Mouse (Mus musculus): Measurements from ENCODE around the gene Lor. TPM values are rescaled to one million over a fixed set of nuclear protein-coding genes. Genes with fewer than 3 reads are reported as not detected.

Lor gene
- not detected in 2 replicates for total RNA-seq (2015; ENCODE audit: low replicate concordance)
- not detected in 2 replicates for total RNA-seq (2017; ENCODE audit: low replicate concordance)

DNA sequence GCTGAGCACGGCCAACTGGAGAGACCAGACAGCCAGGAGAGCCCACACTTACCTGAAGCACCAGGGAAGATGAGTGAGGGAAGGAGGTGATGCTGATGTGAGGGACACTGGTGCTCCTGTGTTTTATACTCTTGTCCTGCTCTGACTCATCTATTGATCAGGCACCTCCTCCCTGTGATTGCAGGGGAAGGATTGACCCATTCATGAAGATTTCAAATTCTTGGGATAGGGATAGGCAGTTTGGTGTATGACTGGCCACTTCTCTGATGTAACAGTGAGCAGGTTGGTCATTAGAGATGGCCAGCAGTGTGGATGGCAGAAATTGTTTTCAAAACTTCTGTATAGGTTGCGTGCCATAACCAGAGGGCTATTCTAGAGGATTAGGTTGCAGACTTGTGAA is at the start of gene Lor:
TSS of gene Lor (minus strand) at position 101 of the 400 bp plus-strand sequence.
- ATAC-seq (replicated peaks; ENCODE audit: low FRiP score, poor library complexity, severe bottlenecking), result no peak

DNA sequence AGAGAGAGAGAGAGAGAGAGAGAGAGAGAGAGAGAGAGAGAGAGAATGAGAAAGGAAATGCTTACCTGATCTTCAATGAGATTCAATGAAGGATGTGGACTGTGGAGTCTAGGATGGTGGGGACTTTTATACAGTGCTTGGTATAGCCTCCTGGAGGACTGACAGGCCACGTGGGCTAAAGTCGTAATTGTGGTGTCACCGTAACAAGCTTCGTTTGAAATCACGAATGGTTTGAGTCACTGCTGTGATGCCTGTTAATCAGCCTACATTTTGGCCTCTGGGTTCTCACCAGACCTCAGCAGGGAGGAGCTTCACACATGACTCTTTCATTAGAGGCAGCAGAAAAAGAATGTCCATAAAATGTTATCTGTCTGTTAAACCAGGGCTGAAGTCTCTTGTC is 40.9 kb upstream of the Lor start, which contains the start of gene Prr9:
TSS of gene Prr9 (minus strand) at position 101 of the 400 bp plus-strand sequence.
- no peak for ATAC-seq (replicated peaks; ENCODE audit: low FRiP score, poor library complexity, severe bottlenecking)

DNA sequence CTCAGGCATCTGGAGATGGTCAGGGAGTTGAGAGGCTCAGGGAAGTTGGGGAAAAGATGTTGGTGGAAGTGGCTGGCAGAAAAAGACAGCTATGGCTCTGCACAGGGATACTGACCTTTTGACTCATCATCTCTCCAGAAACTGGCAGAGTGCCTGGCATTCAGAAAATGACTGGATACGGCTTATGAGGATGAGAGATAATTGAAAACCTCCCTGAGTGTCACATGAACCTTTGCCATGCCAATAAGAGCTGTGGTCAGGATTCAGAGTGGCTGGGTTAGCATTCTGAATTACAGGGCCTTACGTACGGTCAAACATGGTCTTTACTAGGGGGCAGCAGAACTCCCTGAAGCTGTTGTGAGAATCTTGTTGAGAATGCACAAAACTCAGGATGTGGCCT is 38.0 kb upstream of the Lor start:
- no peak for ATAC-seq (replicated peaks; ENCODE audit: low FRiP score, poor library complexity, severe bottlenecking)

DNA sequence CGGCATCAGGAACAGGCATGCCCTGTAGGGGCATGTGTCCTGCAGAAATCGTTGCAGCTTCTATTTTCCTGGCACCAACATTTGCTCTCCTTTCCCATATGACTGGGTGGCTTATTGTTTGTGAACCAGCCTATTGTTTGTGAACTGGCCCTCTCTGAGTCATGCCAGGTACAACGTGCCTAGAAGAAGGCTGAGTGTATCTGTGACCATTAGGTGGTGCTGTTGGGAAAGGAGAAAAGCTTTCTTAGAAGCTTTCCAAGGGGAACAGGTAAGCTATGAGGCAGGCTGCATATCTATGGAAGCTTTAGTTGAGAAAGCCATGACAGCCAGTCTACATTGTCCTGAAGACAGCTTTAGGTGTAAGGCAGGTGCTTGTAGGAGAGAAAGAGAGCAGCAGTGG is 35.0 kb upstream of the Lor start:
- ATAC-seq (replicated peaks; ENCODE audit: low FRiP score, poor library complexity, severe bottlenecking), result no peak

DNA sequence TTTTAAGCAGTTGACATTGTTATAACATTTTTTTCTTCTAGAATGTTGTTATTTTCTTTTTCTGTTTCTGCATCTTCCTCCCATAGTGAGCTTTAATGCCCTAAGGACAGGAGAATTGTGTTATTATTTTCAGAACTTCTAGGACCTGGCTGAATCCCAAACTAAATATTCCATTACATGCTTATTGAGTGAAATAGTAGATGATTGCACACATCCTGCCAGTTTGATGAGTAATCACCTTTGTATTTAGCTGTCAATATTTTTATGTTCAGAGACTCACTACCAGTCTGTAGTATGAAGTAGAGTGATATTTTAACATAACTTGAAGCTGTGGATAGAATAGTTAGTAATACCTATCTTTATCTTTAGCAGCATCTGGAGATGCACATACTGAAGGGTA is 28.6 kb upstream of the Lor start:
- ATAC-seq (replicated peaks; ENCODE audit: low FRiP score, poor library complexity, severe bottlenecking), result no peak

DNA sequence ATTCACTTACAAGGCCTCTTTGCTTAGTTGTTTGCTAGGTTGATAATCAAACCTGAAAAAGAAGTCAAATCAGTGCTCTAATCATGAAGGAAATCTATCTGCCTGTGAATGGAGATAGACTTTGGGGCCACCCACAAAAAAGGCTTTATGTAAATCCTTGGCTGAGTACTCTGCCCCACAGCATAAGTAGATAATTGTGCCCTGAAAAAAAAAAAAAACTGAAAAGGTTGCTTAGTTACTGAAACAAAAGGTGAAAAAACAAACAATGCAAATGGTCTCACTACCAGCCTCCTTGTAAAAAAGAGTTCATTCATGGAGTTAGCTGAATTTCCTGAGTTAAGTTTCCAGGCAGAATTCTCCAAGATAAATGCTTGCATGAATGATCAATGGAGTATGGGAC is 27.8 kb upstream of the Lor start:
- ATAC-seq (replicated peaks; ENCODE audit: low FRiP score, poor library complexity, severe bottlenecking), result no peak

DNA sequence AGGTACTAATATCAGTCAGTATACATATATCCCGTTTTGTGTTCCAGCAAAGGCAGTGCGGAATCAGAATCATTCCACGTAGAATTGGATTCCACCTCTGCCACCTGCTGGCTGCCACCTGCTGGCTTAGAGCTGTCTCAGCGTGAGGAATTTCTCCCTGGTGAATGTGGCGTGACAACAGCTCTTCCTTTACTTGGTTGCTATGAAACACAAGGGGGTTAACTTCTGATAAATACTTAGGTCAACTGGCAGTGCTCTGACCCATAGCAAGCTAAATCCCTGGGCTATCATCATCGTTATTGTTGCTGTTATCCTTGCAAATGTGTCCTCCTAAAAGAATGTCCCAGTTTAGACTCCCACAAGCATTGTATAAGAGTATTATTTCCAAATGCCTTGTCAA is 23.6 kb upstream of the Lor start:
- ATAC-seq (replicated peaks; ENCODE audit: low FRiP score, poor library complexity, severe bottlenecking), result no peak

DNA sequence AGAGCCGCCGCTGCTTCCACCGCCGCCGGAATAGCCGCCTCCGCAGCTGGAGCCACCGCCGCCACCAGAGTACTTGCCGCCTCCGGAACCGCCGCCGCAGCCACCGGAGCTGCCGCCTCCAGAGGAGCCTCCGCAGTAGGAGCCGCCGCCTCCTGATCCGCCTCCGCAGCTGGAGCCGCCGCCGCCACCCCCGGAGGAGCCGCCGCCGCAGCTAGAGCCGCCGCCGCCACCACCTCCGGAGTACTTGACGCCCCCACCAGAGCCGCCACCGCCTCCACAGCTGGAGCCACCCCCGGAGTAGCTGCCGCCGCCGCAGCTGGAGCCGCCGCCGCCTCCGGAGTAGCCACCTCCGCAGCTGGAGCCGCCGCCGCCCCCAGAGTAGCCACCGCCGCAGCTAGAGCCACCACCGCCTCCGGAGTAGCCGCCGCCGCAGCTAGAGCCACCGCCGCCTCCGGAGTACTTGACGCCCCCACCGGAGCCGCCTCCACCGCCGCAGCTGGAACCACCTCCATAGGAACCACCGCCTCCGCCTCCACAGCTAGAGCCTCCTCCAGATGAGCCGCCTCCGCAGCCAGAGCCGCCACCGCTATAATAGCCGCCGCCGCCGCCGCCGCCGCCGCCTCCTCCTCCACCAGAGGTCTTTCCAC is 1.5 kb downstream of the Lor start:
- ATAC-seq (replicated peaks; ENCODE audit: low FRiP score, poor library complexity, severe bottlenecking), result no peak

DNA sequence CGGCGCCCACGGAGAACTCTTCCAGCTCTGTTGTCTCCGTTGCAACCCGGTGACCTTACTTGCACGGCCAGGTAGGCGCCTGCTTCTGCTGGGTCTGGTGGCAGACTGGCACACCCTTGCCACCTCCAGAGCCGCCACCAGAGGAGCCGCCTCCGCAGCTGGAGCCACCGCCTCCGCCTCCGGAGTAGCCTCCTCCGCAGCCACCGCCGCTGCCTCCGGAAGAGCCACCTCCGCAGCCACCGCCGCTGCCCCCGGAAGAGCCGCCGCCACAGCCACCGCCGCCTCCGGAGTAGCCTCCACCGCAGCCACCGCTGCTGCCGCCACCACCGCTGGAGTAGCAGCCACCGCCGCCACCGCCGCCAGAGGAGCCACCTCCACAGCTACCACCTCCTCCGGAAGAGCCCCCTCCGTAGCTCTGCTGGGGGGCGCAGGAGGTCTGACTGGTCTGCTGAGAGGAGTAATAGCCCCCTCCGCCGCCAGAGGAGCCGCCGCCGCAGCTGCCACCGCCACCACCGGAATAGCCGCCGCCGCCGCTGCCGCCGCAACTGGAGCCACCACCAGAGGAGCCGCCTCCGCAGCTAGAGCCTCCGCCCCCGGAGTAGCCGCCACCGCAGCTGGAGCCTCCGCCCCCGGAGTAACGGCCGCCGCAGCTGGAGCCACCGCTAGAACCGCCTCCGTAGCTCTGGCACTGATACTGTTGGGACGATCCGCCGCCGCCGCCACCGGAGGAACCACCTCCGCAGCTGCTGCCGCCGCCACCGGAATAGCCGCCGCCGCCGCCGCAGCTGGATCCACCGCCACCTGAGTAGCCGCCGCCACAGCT is 2.3 kb downstream of the Lor start:
- no peak for ATAC-seq (replicated peaks; ENCODE audit: low FRiP score, poor library complexity, severe bottlenecking)

DNA sequence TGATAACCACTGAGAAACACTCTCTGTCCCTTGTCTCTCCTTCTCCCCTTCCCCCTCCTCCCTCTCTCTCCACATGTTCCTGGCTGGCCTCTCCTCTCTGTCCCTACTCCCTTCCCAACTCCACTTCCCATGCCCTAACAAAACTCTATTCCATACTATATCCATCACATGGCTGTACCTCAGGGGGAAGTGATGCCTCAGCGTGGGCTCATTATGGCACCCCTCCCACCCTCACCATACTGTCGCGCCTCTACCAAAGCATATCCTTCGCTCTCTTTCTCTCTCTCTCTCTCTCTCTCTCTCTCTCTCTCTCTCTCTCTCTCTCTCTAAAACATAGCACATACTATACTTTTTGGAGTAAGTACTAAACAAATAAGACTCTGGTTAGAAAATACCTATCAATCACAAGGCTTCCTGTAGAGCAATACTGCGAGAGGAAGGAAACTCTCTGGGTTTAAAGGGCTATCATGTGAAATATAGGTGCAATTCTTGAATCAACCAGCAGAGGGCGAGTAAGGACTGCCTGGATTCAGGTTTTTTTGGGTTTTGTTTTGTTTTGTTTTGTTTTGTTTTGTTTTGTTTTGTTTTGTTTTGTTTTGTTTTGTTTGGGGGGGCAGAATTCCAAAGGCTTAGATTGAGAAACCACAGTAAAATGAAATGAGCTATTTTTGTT is 32.4 kb downstream of the Lor start:
- no peak for ATAC-seq (replicated peaks; ENCODE audit: low FRiP score, poor library complexity, severe bottlenecking)

DNA sequence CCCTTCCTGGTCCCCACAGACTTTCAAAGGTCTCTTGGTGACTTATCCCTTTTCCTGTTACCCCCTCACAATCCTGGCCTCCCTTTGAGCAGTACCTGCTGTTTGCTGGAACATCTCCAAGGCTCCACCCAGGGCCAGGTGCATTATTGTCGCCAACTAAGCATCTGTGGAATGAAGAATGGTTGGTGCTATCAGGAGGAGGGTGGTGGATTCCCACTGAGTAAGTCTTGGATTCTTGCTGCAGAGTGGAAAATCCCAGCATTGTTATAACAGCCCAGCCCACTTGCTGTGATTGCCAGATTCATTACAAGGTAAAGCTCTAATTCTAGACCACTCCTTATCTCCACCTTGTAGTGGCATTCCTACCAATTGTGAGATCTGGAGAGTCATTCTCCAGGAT is 49.0 kb downstream of the Lor start:
- no peak for ATAC-seq (replicated peaks; ENCODE audit: low FRiP score, poor library complexity, severe bottlenecking)

DNA sequence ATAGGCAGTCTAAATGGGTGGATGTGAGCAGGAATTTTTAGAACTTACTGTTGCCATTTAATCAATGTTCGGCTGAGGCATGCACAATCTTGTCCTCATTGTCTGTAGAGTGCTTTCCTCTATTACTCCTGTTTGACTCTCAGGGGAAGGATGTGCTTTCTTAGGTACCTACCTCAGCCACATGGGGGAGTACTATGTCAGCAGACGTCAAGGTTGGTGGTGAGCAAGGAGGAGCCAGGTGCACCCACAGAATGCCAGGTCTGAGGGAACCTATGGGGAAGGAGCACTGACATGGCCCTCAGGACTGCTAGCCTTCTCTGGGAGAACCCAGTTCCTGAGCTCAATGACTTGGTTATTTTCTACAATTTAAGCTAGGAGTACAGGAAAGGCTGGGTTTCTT is 49.7 kb downstream of the Lor start:
- ATAC-seq (replicated peaks; ENCODE audit: low FRiP score, poor library complexity, severe bottlenecking), result no peak

Other genes starting within 250 kb of the Lor start
- not detected in 2 replicates for gene Pglyrp3, start 68.6 kb downstream of the Lor start, total RNA-seq (2015; ENCODE audit: low replicate concordance)
- gene Pglyrp3, start 68.6 kb downstream of the Lor start, total RNA-seq (2017; ENCODE audit: low replicate concordance), result not detected in 2 replicates
- not detected in 2 replicates for gene Prr9, start 40.8 kb upstream of the Lor start, total RNA-seq (2015; ENCODE audit: low replicate concordance)
- 0.64 TPM in 1 of 2 replicates, not detected in the other for gene Prr9, start 40.8 kb upstream of the Lor start, total RNA-seq (2017; ENCODE audit: low replicate concordance)
- gene Lelp1, start 59.6 kb upstream of the Lor start, total RNA-seq (2015; ENCODE audit: low replicate concordance), result not detected in 2 replicates
- not detected in 2 replicates for gene Lelp1, start 59.6 kb upstream of the Lor start, total RNA-seq (2017; ENCODE audit: low replicate concordance)
- not detected in 2 replicates for gene Sprr2a1, start 132.7 kb upstream of the Lor start, total RNA-seq (2015; ENCODE audit: low replicate concordance)
- gene Sprr2a1, start 132.7 kb upstream of the Lor start, total RNA-seq (2017; ENCODE audit: low replicate concordance), result not detected in 2 replicates
- gene Sprr2a2, start 132.8 kb upstream of the Lor start, total RNA-seq (2015; ENCODE audit: low replicate concordance), result not detected in 2 replicates
- gene Sprr2a2, start 132.8 kb upstream of the Lor start, total RNA-seq (2017; ENCODE audit: low replicate concordance), result 0.77 TPM in 1 of 2 replicates, not detected in the other
- not detected in 2 replicates for gene Sprr2a3, start 202.3 kb upstream of the Lor start, total RNA-seq (2015; ENCODE audit: low replicate concordance)
- gene Sprr2a3, start 202.3 kb upstream of the Lor start, total RNA-seq (2017; ENCODE audit: low replicate concordance), result not detected in 2 replicates
- gene Sprr2b, start 233.5 kb upstream of the Lor start, total RNA-seq (2015; ENCODE audit: low replicate concordance), result not detected in 2 replicates
- not detected in 2 replicates for gene Sprr2b, start 233.5 kb upstream of the Lor start, total RNA-seq (2017; ENCODE audit: low replicate concordance)

Measured in erythroid progenitor cell, adult 5-6 weeks (primary cell).